Mouse (Mus musculus): ENCODE measurements around the gene Fbn1. TPM values are rescaled to one million over a fixed set of nuclear protein-coding genes. Genes with fewer than 3 reads are reported as not detected.
A peak's percentile ranks its signal among the peaks of the same experiment; 100 is the strongest.

Fbn1 gene
- total RNA-seq, 2 experiments from 2014 or later, result 163 TPM

- intact Hi-C loops (cut with DNase I), result no loop called here
- no peak for DNase-seq
Observed at GRCm38 (mm10) chr2:125268876-125269275, 238.9 kb downstream of the Fbn1 start.

GRCm38 (mm10) chr2:125263753-125264152 lies 244.0 kb downstream of the Fbn1 start:
- no peak for DNase-seq
- intact Hi-C loops (cut with DNase I), result loop anchor here (2.0 to 5.0 kb wide), 4 partner anchors 39 to 469 kb away; no protein-coding TSS in a partner anchor

- intact Hi-C loops (cut with DNase I), result loop anchor here (2.0 to 5.0 kb wide), 4 partner anchors 39 to 469 kb away; no protein-coding TSS in a partner anchor
- DNase-seq, result peak; percentile 18 to 33
Observed at GRCm38 (mm10) chr2:125263056-125263455, 244.7 kb downstream of the Fbn1 start.

GRCm38 (mm10) chr2:125260326-125260725 lies 247.5 kb downstream of the Fbn1 start:
- intact Hi-C loops (cut with DNase I), result loop anchor here (5.0 kb wide), 3 partner anchors 42 to 472 kb away; no protein-coding TSS in a partner anchor

GRCm38 (mm10) chr2:125259230-125260120 lies 248.3 kb downstream of the Fbn1 start:
- intact Hi-C loops (cut with DNase I), result loop anchor here (5.0 kb wide), 3 partner anchors 43 to 473 kb away; no protein-coding TSS in a partner anchor
- peak in 1 of 2 experiments; percentile 48 for DNase-seq

More at GRCm38 (mm10) chr2:125260326-125260725, 247.5 kb downstream of the Fbn1 start:
- DNase-seq, result no peak

- intact Hi-C loops (cut with DNase I), result no loop called here
- no peak for DNase-seq
Observed at GRCm38 (mm10) chr2:125255886-125256285, 251.9 kb downstream of the Fbn1 start.

GRCm38 (mm10) chr2:125254630-125255029 lies 253.2 kb downstream of the Fbn1 start:
- intact Hi-C loops (cut with DNase I), result no loop called here
- DNase-seq, result no peak

- DNase-seq, result no peak
- intact Hi-C loops (cut with DNase I), result no loop called here
Observed at GRCm38 (mm10) chr2:125253699-125254098, 254.1 kb downstream of the Fbn1 start.

- intact Hi-C loops (cut with DNase I), result no loop called here
- peak; percentile 38 to 51 for DNase-seq
Observed at GRCm38 (mm10) chr2:125252275-125252674, 255.5 kb downstream of the Fbn1 start.

GRCm38 (mm10) chr2:125251781-125252180 lies 256.0 kb downstream of the Fbn1 start:
- DNase-seq, result no peak
- intact Hi-C loops (cut with DNase I), result no loop called here

Other genes starting within 250 kb of the Fbn1 start
- gene Gm9913, start 2.9 kb downstream of the Fbn1 start, total RNA-seq (2021), result under 1 TPM; 0.22 TPM
- gene Cep152, start 117.1 kb upstream of the Fbn1 start, total RNA-seq (2021), result 1 to 10 TPM; 2.1 TPM
- 10 to 100 TPM; 57.6 to 59.5 TPM for gene Eid1, start 165.1 kb upstream of the Fbn1 start, total RNA-seq (2021)
- gene Shc4, start 216.2 kb upstream of the Fbn1 start, total RNA-seq (2021), result under 1 TPM; 0.34 to 0.72 TPM

All from heart, postnatal 14 days (tissue).